Mouse (Mus musculus) neural tube, embryonic 14.5 days (tissue): Measurements from ENCODE around the gene Npnt. TPM values are rescaled to one million over a fixed set of nuclear protein-coding genes. Genes with fewer than 3 reads are reported as not detected.

Source experiments
- polyA plus RNA-seq: library from polyadenylated mRNA; unstranded; fragments of >200 nt; fragmentation: Nextera tagmentation; extraction: Ambion mirVana; gene quantifications from 2 replicates; pipeline ENCODE4 v1.2.1, GENCODE M21; 2014

Npnt gene
- polyA plus RNA-seq, 1 experiment from 2014 or later: 12.0 TPM

Other genes starting within 250 kb of the Npnt start
- gene Ints12, start 141.5 kb upstream of the Npnt start, polyA plus RNA-seq: 16.6 and 20.6 TPM in 2 replicates
- gene Gstcd, start 141.7 kb upstream of the Npnt start, polyA plus RNA-seq: 3.6 and 4.1 TPM in 2 replicates